Mouse (Mus musculus) R1 (cell line): ENCODE results near the gene 1700061G19Rik.
"Not testable (repeated sequence)": the region's sequence is repeated elsewhere in the genome, so short reads cannot be mapped to it uniquely, and the experiment has no call there.

Experiments used
- DNase-seq: peaks from one replicate; pipeline ENCODE4 v3.0.0-alpha.2; 2018; ENCODE audit warnings: low read depth, low spot score

1700061G19Rik gene

GRCm38 (mm10) chr17:56871767-56872166 lies 3.5 kb upstream of the 1700061G19Rik start:
- DNase-seq = no peak

- peak; percentile 71 for DNase-seq
Observed at GRCm38 (mm10) chr17:56872512-56872911, 2.8 kb upstream of the 1700061G19Rik start.

GRCm38 (mm10) chr17:56874237-56874636 lies 1.0 kb upstream of the 1700061G19Rik start, which contains the start of gene Acsbg2:
Gene Acsbg2 (minus strand): TSS chr17:56874447.
- DNase-seq = no peak

- peak; percentile 78 for DNase-seq
Observed at GRCm38 (mm10) chr17:56876465-56876864, 1.2 kb downstream of the 1700061G19Rik start.

GRCm38 (mm10) chr17:56876981-56877380 lies 1.7 kb downstream of the 1700061G19Rik start:
- DNase-seq = peak; percentile 86

GRCm38 (mm10) chr17:56877426-56877825 lies 2.1 kb downstream of the 1700061G19Rik start:
- DNase-seq = peak; percentile 92

- DNase-seq = peak; percentile 95
Observed at GRCm38 (mm10) chr17:56883612-56884011, 8.3 kb downstream of the 1700061G19Rik start.

- no peak for DNase-seq
Observed at GRCm38 (mm10) chr17:56884331-56884730, 9.1 kb downstream of the 1700061G19Rik start.

GRCm38 (mm10) chr17:56884809-56885208 lies 9.5 kb downstream of the 1700061G19Rik start:
- peak; percentile 74 for DNase-seq

- peak; percentile 94 for DNase-seq
Observed at GRCm38 (mm10) chr17:56888050-56888449, 12.8 kb downstream of the 1700061G19Rik start.

GRCm38 (mm10) chr17:56890018-56890417 lies 14.7 kb downstream of the 1700061G19Rik start:
- no peak for DNase-seq

GRCm38 (mm10) chr17:56895368-56895918 lies 20.2 kb downstream of the 1700061G19Rik start:
- DNase-seq = no peak

- DNase-seq = no peak
Observed at GRCm38 (mm10) chr17:56896513-56897129, 21.3 kb downstream of the 1700061G19Rik start.

- peak; percentile 88 for DNase-seq
Observed at GRCm38 (mm10) chr17:56897630-56898195, 22.4 kb downstream of the 1700061G19Rik start.

- no peak for DNase-seq
Observed at GRCm38 (mm10) chr17:56902698-56903097, 27.4 kb downstream of the 1700061G19Rik start.

GRCm38 (mm10) chr17:56906166-56906565 lies 30.9 kb downstream of the 1700061G19Rik start:
- DNase-seq = no peak

- no peak for DNase-seq
Observed at GRCm38 (mm10) chr17:56907096-56907495, 31.8 kb downstream of the 1700061G19Rik start.

- no peak for DNase-seq
Observed at GRCm38 (mm10) chr17:56907887-56908286, 32.6 kb downstream of the 1700061G19Rik start.

GRCm38 (mm10) chr17:56909764-56910163 lies 34.5 kb downstream of the 1700061G19Rik start:
- DNase-seq = not testable (repeated sequence)

- DNase-seq = no peak
Observed at GRCm38 (mm10) chr17:56913023-56913422, 37.7 kb downstream of the 1700061G19Rik start.

GRCm38 (mm10) chr17:56913444-56913843 lies 38.2 kb downstream of the 1700061G19Rik start:
- no peak for DNase-seq

GRCm38 (mm10) chr17:56917166-56917565 lies 41.9 kb downstream of the 1700061G19Rik start:
- DNase-seq = no peak

- no peak for DNase-seq
Observed at GRCm38 (mm10) chr17:56919725-56920124, 44.4 kb downstream of the 1700061G19Rik start.
